Mouse (Mus musculus): ENCODE results near the gene Stt3b.

DNA sequence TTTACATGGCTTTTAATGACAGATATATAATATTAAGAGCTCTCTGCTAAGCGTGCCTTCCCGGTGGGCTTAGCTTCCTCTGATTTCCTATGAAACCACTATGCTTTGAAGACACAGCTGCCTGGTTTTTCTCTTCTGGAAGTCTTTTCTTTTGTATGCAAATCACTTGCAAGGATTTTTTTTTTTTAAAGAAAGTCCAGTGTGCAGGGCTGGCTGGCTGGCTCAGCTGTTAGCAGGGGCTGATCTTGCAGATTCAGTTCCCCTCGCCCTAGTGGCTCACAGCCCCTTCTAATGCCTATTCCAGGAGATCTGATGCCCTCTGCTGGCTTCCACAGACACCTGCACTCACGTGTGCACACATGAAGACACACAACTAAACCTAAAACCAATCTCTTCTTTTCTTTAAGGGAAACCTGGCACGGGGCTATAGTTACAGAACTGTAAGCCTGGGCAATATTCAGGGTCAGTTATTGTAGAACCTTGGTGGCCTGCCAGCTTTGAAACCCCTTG, 96.4 kb downstream of the Stt3b start:
- TF ChIP-seq CTCF (IDR thresholded peaks at IDR 0.05) = peak; percentile 28; the same call in 1 of the 2 replicates
- TF ChIP-seq EP300 (IDR thresholded peaks at IDR 0.05) = no peak
